Mouse (Mus musculus) left cerebral cortex, adult 11 months (tissue): ENCODE data around the gene Mmp12.
"Not testable (repeated sequence)": the region's sequence is repeated elsewhere in the genome, so short reads cannot be mapped to it uniquely, and the experiment has no call there.

Experiments
- DNase-seq: peaks from one replicate; pipeline ENCODE4 v3.0.0; 2022; ENCODE audit warnings: low spot score

Mmp12 gene

GRCm38 (mm10) chr9:7344107-7344506 is at the start of gene Mmp12:
TSS of gene Mmp12 (plus strand) at chr9:7344381.
- no peak for DNase-seq

- DNase-seq: no peak
Observed at GRCm38 (mm10) chr9:7331847-7332246, 12.3 kb upstream of the Mmp12 start.

GRCm38 (mm10) chr9:7335766-7336680 is 8.2 kb upstream of the Mmp12 start:
- no peak for DNase-seq

GRCm38 (mm10) chr9:7336740-7337483 is 7.3 kb upstream of the Mmp12 start:
- DNase-seq: no peak

GRCm38 (mm10) chr9:7345513-7345912 is 1.3 kb downstream of the Mmp12 start:
- no peak for DNase-seq

- no peak for DNase-seq
Observed at GRCm38 (mm10) chr9:7354535-7354934, 10.4 kb downstream of the Mmp12 start.

GRCm38 (mm10) chr9:7387947-7388346 is 43.8 kb downstream of the Mmp12 start, which contains the start of gene Mmp1b:
TSS of gene Mmp1b (minus strand) at chr9:7388047.
- DNase-seq: no peak

GRCm38 (mm10) chr9:7396556-7396955 is 52.4 kb downstream of the Mmp12 start:
- not testable (repeated sequence) for DNase-seq
